Mouse (Mus musculus) heart, postnatal 0 days (tissue): ENCODE data around the gene Cgnl1.

ENCODE experiments used
- CTCF ChIP-seq: IDR thresholded peaks from 2 replicates; pipeline ENCODE4 v1.5.1; 2016; ENCODE audit warnings: antibody characterized with exemption, control low read depth, low read depth
- EP300 ChIP-seq: IDR thresholded peaks from 2 replicates; pipeline ENCODE4 v1.6.1; 2016; ENCODE audit warnings: antibody characterized with exemption, low read depth

DNA sequence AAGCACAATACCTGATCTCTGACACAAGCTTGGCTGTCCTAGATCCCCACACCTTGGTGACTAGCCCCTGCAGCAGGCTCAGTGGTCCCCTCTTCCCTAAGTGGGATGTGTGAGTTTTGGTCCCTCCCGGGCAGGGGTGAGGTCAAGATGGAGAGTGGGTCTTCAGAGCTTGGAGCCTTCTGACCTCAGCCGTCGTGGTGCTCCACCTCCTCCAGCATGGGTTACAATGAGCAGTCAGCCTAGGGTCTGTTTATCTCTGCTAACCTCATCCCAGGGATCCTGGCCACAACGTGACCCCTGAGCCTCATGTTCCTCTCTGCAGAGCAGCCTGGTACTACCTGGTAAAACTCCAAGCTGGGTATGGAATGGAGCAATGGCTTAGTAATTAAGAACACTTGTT, 36.4 kb upstream of the Cgnl1 start:
- TF ChIP-seq CTCF = no peak
- no peak for TF ChIP-seq EP300
